Mouse (Mus musculus): Measurements from ENCODE around the gene Phc2. TPM values are rescaled to one million over a fixed set of nuclear protein-coding genes. Genes with fewer than 3 reads are reported as not detected.
A peak's percentile ranks its signal among the peaks of the same experiment; 100 is the strongest.

Phc2 gene
- polyA plus RNA-seq, 1 experiment from 2014 or later, result 89.2 TPM

DNA sequence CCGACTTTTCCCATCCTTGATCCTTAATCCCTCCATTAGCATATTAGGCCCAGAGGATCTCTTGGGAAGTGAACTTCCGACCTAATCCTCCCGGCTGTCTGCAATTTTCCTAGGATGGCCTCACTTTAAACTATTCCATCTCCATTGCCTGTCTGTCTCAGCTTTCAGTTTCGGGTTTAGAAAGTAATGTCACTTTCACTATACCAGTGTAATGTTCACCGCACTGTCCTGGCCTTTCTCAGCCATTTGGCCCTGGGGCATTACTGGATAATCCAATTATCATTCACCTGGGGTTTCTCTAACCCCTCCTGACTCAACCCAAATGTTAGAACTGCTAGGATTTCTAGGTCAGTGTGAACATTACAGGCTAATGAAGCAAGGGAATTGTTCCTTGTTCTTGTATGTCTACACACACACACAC is 73.9 kb downstream of the Phc2 start:
- ChIA-PET CTCF (interaction anchor here (1.1 to 4.1 kb wide), 2 partner anchors 17 to 28 kb away, joined by 3 to 13 read pairs; no protein-coding TSS in a partner anchor), POLR2A (interaction anchor here (1.5 to 1.6 kb wide), 2 partner anchors 9 to 12 kb away, joined by 7 to 8 read pairs; no protein-coding TSS in a partner anchor)
- no peak for TF ChIP-seq CTCF (IDR thresholded peaks at IDR 0.05)
- DNase-seq (ENCODE audit: low read depth, low spot score) (no peak), ATAC-seq (no peak)
- in situ Hi-C loops (cut with MboI; ENCODE audit: low pct_unique_long_range_greater_than_20kb), result no loop called here
- H3K27me3 ChIP-seq, result no peaks in the 10 kb centered on the region

- POLR2A ChIA-PET, result no interaction called here
- ATAC-seq (no peak), DNase-seq (ENCODE audit: low read depth, low spot score) (no peak)
- no peak for TF ChIP-seq CTCF (IDR thresholded peaks at IDR 0.05)
- CTCF ChIA-PET, result no interaction called here
- in situ Hi-C loops (cut with MboI; ENCODE audit: low pct_unique_long_range_greater_than_20kb), result no loop called here
- H3K27me3 ChIP-seq, result no peaks in the 10 kb centered on the region
Observed at GRCm38 (mm10) chr4:128729033-128729708, 74.7 kb downstream of the Phc2 start.

DNA sequence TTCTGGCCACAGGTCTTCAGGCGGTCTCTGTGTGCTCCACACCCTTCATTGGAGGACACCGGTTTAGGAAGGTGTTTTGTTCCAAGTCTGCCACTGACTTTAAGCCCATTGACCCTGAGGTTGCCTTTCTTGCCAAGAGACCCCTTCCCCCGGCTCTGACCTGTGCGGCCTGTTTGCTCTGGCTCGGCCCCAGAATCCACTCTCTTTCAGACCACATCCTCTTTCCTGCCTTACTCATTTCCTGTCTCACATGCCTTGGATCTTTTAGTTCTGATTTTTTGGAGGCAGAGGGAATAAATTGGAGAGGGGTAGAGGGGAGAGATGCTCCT is 75.2 kb downstream of the Phc2 start:
- in situ Hi-C loops (cut with MboI; ENCODE audit: low pct_unique_long_range_greater_than_20kb), result no loop called here
- ATAC-seq (no peak), DNase-seq (ENCODE audit: low read depth, low spot score) (no peak)
- no peak for TF ChIP-seq CTCF (IDR thresholded peaks at IDR 0.05)
- ChIA-PET CTCF (no interaction called here), POLR2A (no interaction called here)
- H3K27me3 ChIP-seq, result no peaks in the 10 kb centered on the region

DNA sequence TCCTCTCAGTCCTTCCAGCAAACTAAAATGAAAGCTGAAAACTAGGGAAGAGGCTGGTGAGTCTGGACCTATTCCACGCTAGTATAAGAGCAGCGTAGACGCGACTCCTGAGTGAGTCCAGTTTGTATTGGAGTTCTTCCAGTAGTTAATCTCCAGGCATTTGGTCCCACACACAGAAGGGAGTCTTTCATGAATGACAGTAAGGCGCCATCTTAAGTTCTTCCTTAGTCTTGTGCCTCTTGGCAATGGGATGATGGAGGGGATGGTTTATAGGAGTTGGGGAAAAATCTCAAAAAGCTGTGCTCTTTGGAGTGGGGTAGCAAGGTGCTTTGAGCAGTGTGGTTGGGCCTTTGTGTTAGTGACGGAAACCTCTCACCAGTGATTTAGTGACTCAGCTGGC is 75.8 kb downstream of the Phc2 start:
- in situ Hi-C loops (cut with MboI; ENCODE audit: low pct_unique_long_range_greater_than_20kb), result no loop called here
- ChIA-PET CTCF (interaction anchor here (1.3 kb wide), 1 partner anchor 19 kb away, joined by 5 read pairs; no protein-coding TSS in a partner anchor), POLR2A (interaction anchor here (0.7 to 1.3 kb wide), 2 partner anchors 17 to 18 kb away, joined by 3 read pairs; no protein-coding TSS in a partner anchor)

GRCm38 (mm10) chr4:128732794-128733193 is 78.3 kb downstream of the Phc2 start:
- DNase-seq (ENCODE audit: low read depth, low spot score), result no peak
- CTCF ChIA-PET, result no interaction called here

More for the DNA sequence above, 75.8 kb downstream of the Phc2 start:
- no peaks in the 10 kb centered on the region for H3K27me3 ChIP-seq
- ATAC-seq (no peak), DNase-seq (ENCODE audit: low read depth, low spot score) (no peak)
- TF ChIP-seq CTCF (IDR thresholded peaks at IDR 0.05), result no peak

GRCm38 (mm10) chr4:128733496-128733895 is 79.0 kb downstream of the Phc2 start:
- DNase-seq (ENCODE audit: low read depth, low spot score), result no peak
- ATAC-seq, result no peak
- ChIA-PET CTCF (interaction anchor here (1.2 to 1.8 kb wide), 2 partner anchors 10 to 22 kb away, joined by 4 to 5 read pairs; no protein-coding TSS in a partner anchor), POLR2A (no interaction called here)
- in situ Hi-C loops (cut with MboI; ENCODE audit: low pct_unique_long_range_greater_than_20kb), result no loop called here
- no peaks in the 10 kb centered on the region for H3K27me3 ChIP-seq
- no peak for TF ChIP-seq CTCF (IDR thresholded peaks at IDR 0.05)

More at GRCm38 (mm10) chr4:128732794-128733193, 78.3 kb downstream of the Phc2 start:
- POLR2A ChIA-PET, result no interaction called here
- ATAC-seq, result no peak
- in situ Hi-C loops (cut with MboI; ENCODE audit: low pct_unique_long_range_greater_than_20kb), result no loop called here
- no peaks in the 10 kb centered on the region for H3K27me3 ChIP-seq
- no peak for TF ChIP-seq CTCF (IDR thresholded peaks at IDR 0.05)

GRCm38 (mm10) chr4:128734217-128734616 is 79.7 kb downstream of the Phc2 start:
- POLR2A ChIA-PET, result interaction anchor here (1.2 kb wide), 1 partner anchor 34 kb away, joined by 3 read pairs; no protein-coding TSS in a partner anchor
- DNase-seq (ENCODE audit: low read depth, low spot score) (no peak), ATAC-seq (no peak)
- CTCF ChIA-PET, result interaction anchor here (1.2 to 1.8 kb wide), 2 partner anchors 11 to 23 kb away, joined by 4 to 5 read pairs; no protein-coding TSS in a partner anchor
- no peaks in the 10 kb centered on the region for H3K27me3 ChIP-seq
- in situ Hi-C loops (cut with MboI; ENCODE audit: low pct_unique_long_range_greater_than_20kb), result no loop called here
- TF ChIP-seq CTCF (IDR thresholded peaks at IDR 0.05), result no peak

DNA sequence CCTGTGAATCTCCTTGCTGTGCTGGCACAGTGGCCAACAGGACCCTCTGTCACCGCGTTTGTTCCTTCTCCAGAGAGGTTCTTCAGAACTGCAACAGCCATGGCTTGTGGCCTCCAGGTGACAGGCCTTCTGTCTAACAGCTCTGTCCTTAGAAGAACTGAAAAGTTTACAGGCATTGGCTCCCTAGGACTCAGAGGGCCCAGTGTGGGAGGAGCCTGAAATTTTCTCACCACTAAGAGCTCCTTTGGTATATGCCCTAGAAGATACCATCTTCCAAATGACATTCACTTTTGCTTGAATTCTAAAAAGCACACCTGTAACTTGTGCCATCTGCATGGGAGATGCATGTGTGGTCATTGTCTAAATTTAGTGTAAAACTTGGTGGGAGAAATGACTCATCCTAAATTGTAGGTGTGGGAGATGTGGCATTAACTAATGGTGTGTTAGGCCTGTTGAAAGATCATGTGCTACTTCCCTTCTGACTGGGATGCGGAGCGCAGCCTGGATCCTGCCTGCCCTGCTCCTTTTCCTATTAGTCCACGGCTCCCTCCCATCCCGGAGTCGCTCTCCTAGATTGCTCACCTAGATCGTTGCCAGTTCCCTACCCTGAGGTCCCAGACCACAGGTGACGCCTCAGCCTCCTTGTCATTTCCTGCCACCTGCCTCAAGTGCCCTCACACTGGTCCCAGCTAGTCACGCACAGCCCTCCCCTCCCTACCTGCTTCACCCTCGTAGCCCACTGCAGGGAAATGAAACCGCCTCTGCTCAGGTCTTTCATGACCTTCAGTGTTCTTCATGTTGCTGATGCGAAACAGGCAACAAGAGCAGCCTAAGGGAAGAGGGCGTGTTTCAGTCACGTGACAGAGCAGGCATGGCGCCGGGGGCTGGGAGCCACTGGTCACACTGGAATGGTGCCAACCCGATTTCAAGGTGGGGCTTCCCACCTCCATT is 80.5 kb downstream of the Phc2 start:
- peak; percentile 22 for ATAC-seq
- TF ChIP-seq CTCF (IDR thresholded peaks at IDR 0.05), result no peak
- in situ Hi-C loops (cut with MboI; ENCODE audit: low pct_unique_long_range_greater_than_20kb), result no loop called here
- CTCF ChIA-PET, result interaction anchor here (1.8 to 2.5 kb wide), 2 partner anchors 11 to 24 kb away, joined by 5 to 8 read pairs; no protein-coding TSS in a partner anchor
- no peaks in the 10 kb centered on the region for H3K27me3 ChIP-seq
- DNase-seq (ENCODE audit: low read depth, low spot score), result no peak
- POLR2A ChIA-PET, result interaction anchor here (1.2 kb wide), 1 partner anchor 33 kb away, joined by 3 read pairs; no protein-coding TSS in a partner anchor

- ChIA-PET CTCF (interaction anchor here (2.5 kb wide), 1 partner anchor 26 kb away, joined by 8 read pairs; no protein-coding TSS in a partner anchor), POLR2A (interaction anchor here (1.1 to 1.7 kb wide), 2 partner anchors 9 to 39 kb away, joined by 4 to 7 read pairs; no protein-coding TSS in a partner anchor)
- in situ Hi-C loops (cut with MboI; ENCODE audit: low pct_unique_long_range_greater_than_20kb), result no loop called here
- TF ChIP-seq CTCF (IDR thresholded peaks at IDR 0.05), result no peak
- H3K27me3 ChIP-seq, result no peaks in the 10 kb centered on the region
- DNase-seq (ENCODE audit: low read depth, low spot score), result peak; percentile 92
- peak; percentile 90 for ATAC-seq
Observed at GRCm38 (mm10) chr4:128737137-128737589, 82.7 kb downstream of the Phc2 start.
